Mouse (Mus musculus) lung, postnatal 0 days (tissue): ENCODE data around the gene Ddx19b.
A peak's percentile ranks its signal among the peaks of the same experiment; 100 is the strongest.
"Not testable (repeated sequence)": the region's sequence is repeated elsewhere in the genome, so short reads cannot be mapped to it uniquely, and the experiment has no call there.

Experiments used
- CTCF ChIP-seq: IDR thresholded peaks from 2 replicates; pipeline ENCODE4 v1.5.1; 2016; ENCODE audit warnings: antibody characterized with exemption, mild to moderate bottlenecking
- EP300 ChIP-seq: IDR thresholded peaks from 2 replicates; pipeline ENCODE4 v1.6.1; 2016; ENCODE audit warnings: antibody characterized with exemption, mild to moderate bottlenecking, control low read depth

DNA sequence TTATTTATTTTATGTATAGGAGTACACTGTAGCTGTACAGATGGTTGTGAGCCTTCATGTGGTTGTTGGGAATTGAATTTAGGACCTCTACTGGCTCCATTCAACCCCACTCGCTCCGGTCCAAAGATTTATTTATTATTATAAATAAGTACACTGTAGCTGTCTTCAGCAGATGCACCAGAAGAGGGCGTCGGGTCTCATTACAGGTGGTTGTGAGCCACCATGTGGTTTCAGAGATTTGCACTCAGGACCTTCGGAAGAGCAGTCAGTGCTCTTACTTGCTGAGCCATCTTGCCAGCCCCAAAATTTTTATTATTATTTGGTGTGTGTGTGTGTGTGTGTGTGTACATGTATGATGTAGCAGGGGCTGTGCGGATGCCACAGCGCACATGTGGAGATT lies 73.0 kb downstream of the Ddx19b start:
- TF ChIP-seq EP300, result not testable (repeated sequence)
- TF ChIP-seq CTCF, result peak; percentile 13; the same call in 1 of the 2 replicates
